ENCODE assay signal across 10 mouse cellular contexts in the genomic region with DNA sequence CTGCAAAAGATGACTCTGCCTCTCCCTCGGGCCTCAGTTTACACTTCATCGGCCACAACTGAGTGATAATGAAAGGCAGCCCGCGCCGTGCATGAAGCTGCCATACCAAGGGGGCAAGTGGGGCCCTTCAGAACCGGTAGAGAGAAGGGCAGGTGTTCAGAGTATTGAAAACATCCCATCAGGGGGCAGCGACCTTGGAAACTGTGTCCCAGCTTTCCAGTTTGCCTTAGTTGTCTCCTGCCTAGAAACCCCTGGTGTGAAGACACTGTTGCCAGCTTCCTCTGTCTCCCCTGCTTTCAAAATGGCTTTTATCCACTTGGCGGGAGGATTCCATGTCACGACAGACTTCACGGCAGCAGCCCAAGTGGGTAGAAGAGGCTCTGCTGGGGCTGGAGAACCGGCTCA. TPM values are rescaled to one million over a fixed set of nuclear protein-coding genes. Genes with fewer than 3 reads are reported as not detected.
A peak's percentile ranks its signal among the peaks of the same experiment; 100 is the strongest.
DNase-seq lines count a peak whose midpoint lies in the region; ATAC-seq lines count a peak whose summit lies in the region.
"Had no signal": no experiment of that assay in that cellular context is flagged by ENCODE, and none has a peak within 500 bp of the region (broad histone marks: within the 10 kb centered on the region; RNA-seq: fewer than 3 reads in every experiment).

No protein-coding gene starts in this region.

- no peak for ATAC-seq in hindbrain, embryonic 15.5 days (ENCODE audit: low FRiP score, low read depth)
- ATAC-seq in neural tube, embryonic 14.5 days (ENCODE audit: low read depth) = peak; percentile 38; the same call in 1 of the 2 replicates
- ATAC-seq in megakaryocyte progenitor cell, adult 5-6 weeks (replicated peaks; ENCODE audit: poor library complexity) = no peak

- H3K27ac ChIP-seq in hindbrain, embryonic 15.5 days (replicated peaks) = 0 out of 2 replicates have a peak overlapping the region, but pooled peaks have one; percentile 22
- H3K27ac ChIP-seq in neural tube, embryonic 14.5 days (ENCODE audit: low read depth, low read length) = peak overlapping the region; percentile 55; the same call in 1 of the 2 replicates

- peak; percentile 60 for DNase-seq in left cerebral cortex, postnatal 4 days
- DNase-seq in left cerebral cortex, adult 8-10 months (ENCODE audit: low spot score in 2 of 2) = no peak
- peak; percentile 72 to 77 for DNase-seq in cerebellum, postnatal 14 days
- no peak for DNase-seq in gastrocnemius, postnatal 25 days
- DNase-seq in testis, postnatal 10 days (ENCODE audit: low spot score) = no peak

- H3K9ac ChIP-seq in hindbrain, embryonic 15.5 days = no peak overlapping the region
- no peak overlapping the region for H3K9ac ChIP-seq in neural tube, embryonic 14.5 days (replicated peaks; ENCODE audit: low read depth, low read length)

- 5% methylated on average over 11 of the region's 11 CpGs for WGBS in hindbrain, embryonic 15.5 days
- WGBS in neural tube, embryonic 14.5 days = 6% methylated on average over 11 of the region's 11 CpGs

- no peak overlapping the region for H3K4me3 ChIP-seq in hindbrain, embryonic 15.5 days
- H3K4me3 ChIP-seq in neural tube, embryonic 14.5 days (ENCODE audit: low read depth, low read length) = no peak overlapping the region
- H3K4me3 ChIP-seq: erythroblast, embryonic 14.5 days had no signal

- no peaks in the 10 kb centered on the region for H3K27me3 ChIP-seq in hindbrain, embryonic 15.5 days
- no peaks in the 10 kb centered on the region for H3K27me3 ChIP-seq in neural tube, embryonic 14.5 days (ENCODE audit: control insufficient read depth, insufficient read depth, low read length)

- peaks cover 11% of the 10 kb centered on the region for H3K4me1 ChIP-seq in hindbrain, embryonic 15.5 days (replicated peaks)
- H3K4me1 ChIP-seq in neural tube, embryonic 14.5 days (ENCODE audit: control insufficient read depth, insufficient read depth, low read length) = peaks cover 4% of the 10 kb centered on the region; the same call in 1 of the 2 replicates

- H3K36me3 ChIP-seq in hindbrain, embryonic 15.5 days = no peaks in the 10 kb centered on the region
- no peaks in the 10 kb centered on the region for H3K36me3 ChIP-seq in neural tube, embryonic 14.5 days (ENCODE audit: control insufficient read depth, insufficient read depth, low read length)

- intact Hi-C loops in left cerebral cortex, postnatal 4 days (cut with DNase I) = no loop called here

- H3K4me2 ChIP-seq in hindbrain, embryonic 15.5 days = peak overlapping the region; percentile 43
- H3K4me2 ChIP-seq in neural tube, embryonic 14.5 days (ENCODE audit: low read depth, low read length) = 0 out of 2 replicates have a peak overlapping the region, but pooled peaks have one; percentile 2

- H3K9me3 ChIP-seq in hindbrain, embryonic 15.5 days = no peaks in the 10 kb centered on the region; the same call in 1 of the 2 replicates
- H3K9me3 ChIP-seq in neural tube, embryonic 14.5 days (ENCODE audit: control insufficient read depth, low read length) = no peaks in the 10 kb centered on the region

RNA-seq across cellular contexts. Expression of a gene that starts 31.2 kb away (rescaled TPM):
- 10 to 100 TPM; 25.1 to 26.1 TPM for total RNA-seq in left cerebral cortex, postnatal 4 days (2021)
- 10 to 100 TPM; 66.7 to 79.5 (median 75.2) TPM for total RNA-seq in left cerebral cortex, adult 8-10 months (2022)
- 25.0 and 25.9 TPM in 2 replicates for polyA plus RNA-seq in hindbrain, embryonic 15.5 days (2015; fragmentation: Nextera tagmentation; extraction: Ambion mirVana)
- 17.0 and 23.7 TPM in 2 replicates for polyA plus RNA-seq in neural tube, embryonic 14.5 days (2014; fragmentation: Nextera tagmentation; extraction: Ambion mirVana)
- not detected in 2 replicates for total RNA-seq in megakaryocyte progenitor cell, adult 5-6 weeks (2015)
- not detected in 2 replicates for total RNA-seq in megakaryocyte progenitor cell, adult 5-6 weeks (2017)
- total RNA-seq in gastrocnemius, postnatal 25 days (2021) = 1 to 10 TPM in 1 of 2 experiments, under 1 TPM in 1; 0.13 to 1.0 TPM
- polyA plus RNA-seq: erythroblast, embryonic 14.5 days had no signal

RNA-seq across cellular contexts. Expression of a gene that starts 53.6 kb away (rescaled TPM):
- 1 to 10 TPM; 3.6 to 3.8 TPM for total RNA-seq in left cerebral cortex, postnatal 4 days (2021)
- 1 to 10 TPM; 2.3 to 2.9 (median 2.8) TPM for total RNA-seq in left cerebral cortex, adult 8-10 months (2022)
- 0.65 and 0.75 TPM in 2 replicates for polyA plus RNA-seq in hindbrain, embryonic 15.5 days (2015; fragmentation: Nextera tagmentation; extraction: Ambion mirVana)
- 0.45 and 0.51 TPM in 2 replicates for polyA plus RNA-seq in neural tube, embryonic 14.5 days (2014; fragmentation: Nextera tagmentation; extraction: Ambion mirVana)
- total RNA-seq in megakaryocyte progenitor cell, adult 5-6 weeks (2015) = not detected in 2 replicates
- total RNA-seq in megakaryocyte progenitor cell, adult 5-6 weeks (2017) = not detected in 2 replicates
- total RNA-seq in gastrocnemius, postnatal 25 days (2021) = under 1 TPM; 0.05 to 0.08 TPM
- polyA plus RNA-seq: erythroblast, embryonic 14.5 days; limb, embryonic 11.5 days had no signal

Comparison
In these comparisons a context has a peak if more than half of its experiments do, and no peak if none do; other contexts are left out.
1. DNase-seq: peak in left cerebral cortex, postnatal 4 days (single experiment) and cerebellum, postnatal 14 days (2 of 2); none in left cerebral cortex, adult 8-10 months (0 of 2), gastrocnemius, postnatal 25 days (single experiment) and testis, postnatal 10 days (single experiment).
2. RNA of a gene that starts 31.2 kb away (total RNA-seq): 66.7 to 79.5 TPM in left cerebral cortex, adult 8-10 months and 25.1 to 26.1 TPM in left cerebral cortex, postnatal 4 days; 0.13 to 1.0 TPM in gastrocnemius, postnatal 25 days and not detected in megakaryocyte progenitor cell, adult 5-6 weeks; every median in the first group is over 10 times any median in the second.